Mouse (Mus musculus) megakaryocyte-erythroid progenitor cell, adult 5-6 weeks (primary cell): ENCODE results near the gene Sema7a. TPM values are rescaled to one million over a fixed set of nuclear protein-coding genes. Genes with fewer than 3 reads are reported as not detected.

ENCODE experiments used
- ATAC-seq: replicated peaks from 2 replicates; pipeline ENCODE4 v1.8.0; 2016; ENCODE audit warnings: mild to moderate bottlenecking, inconsistent platforms; ENCODE audit not compliant: severe bottlenecking, poor library complexity, low FRiP score, low TSS enrichment
- total RNA-seq, 2 experiments: library from RNA; stranded (forward) in 1 of 2; stranded (reverse) in 1 of 2; fragments of 200-1000, 215-1000 nt in 1 of 2; fragments of >200 nt in 1 of 2; fragmentation: Nextera tagmentation in 1 of 2; gene quantifications; 2 replicates each; pipeline ENCODE4 v1.2.3; 2014 to 2017

Gene Sema7a
- total RNA-seq (2014; fragmentation: Nextera tagmentation): 0.59 TPM in 1 of 2 replicates, not detected in the other
- total RNA-seq (2017): not detected in 2 replicates

DNA sequence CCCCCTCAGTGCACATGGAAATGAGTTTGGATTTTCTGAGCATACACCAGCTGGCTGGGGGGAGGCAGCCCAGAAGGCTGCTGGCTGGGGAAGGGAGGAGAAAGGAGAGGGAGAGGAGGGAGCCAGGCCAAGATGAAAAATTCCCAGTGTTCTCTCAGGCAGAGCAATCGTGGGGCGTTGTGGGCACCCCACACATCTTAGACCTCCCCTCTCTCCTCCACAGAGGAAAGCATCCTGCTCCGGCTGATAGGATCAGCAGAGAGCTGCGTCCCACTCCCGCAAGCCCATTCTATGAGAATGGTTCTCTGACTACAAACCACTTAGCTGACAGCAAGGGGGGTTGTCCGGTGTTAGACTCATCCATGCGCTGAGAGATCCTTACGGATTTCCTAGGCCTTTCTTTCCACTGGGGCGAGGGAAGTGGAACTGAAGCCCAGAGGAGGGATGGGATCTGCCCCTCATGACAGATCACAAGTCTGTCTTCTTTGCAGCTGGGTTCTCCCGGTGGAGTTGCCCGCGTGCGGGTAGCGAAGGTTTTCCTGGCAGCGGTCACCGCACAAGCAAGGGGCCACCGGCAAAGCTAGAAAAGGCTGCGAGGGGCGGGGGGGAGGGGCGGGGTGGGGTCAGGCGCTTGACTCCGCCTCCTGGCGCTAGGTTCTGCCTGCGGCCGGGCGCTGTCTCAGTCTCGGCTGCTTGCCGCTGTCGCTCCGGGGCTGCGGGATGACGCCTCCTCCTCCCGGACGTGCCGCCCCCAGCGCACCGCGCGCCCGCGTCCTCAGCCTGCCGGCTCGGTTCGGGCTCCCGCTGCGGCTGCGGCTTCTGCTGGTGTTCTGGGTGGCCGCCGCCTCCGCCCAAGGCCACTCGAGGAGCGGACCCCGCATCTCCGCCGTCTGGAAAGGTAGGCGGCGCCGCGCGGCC is at the start of gene Sema7a:
Gene Sema7a, plus strand, starts transcription at position 682 of the 918 bp plus-strand sequence.
- ATAC-seq: no peak

GRCm38 (mm10) chr9:57900478-57900877 is 39.4 kb upstream of the Sema7a start:
- ATAC-seq: no peak

DNA sequence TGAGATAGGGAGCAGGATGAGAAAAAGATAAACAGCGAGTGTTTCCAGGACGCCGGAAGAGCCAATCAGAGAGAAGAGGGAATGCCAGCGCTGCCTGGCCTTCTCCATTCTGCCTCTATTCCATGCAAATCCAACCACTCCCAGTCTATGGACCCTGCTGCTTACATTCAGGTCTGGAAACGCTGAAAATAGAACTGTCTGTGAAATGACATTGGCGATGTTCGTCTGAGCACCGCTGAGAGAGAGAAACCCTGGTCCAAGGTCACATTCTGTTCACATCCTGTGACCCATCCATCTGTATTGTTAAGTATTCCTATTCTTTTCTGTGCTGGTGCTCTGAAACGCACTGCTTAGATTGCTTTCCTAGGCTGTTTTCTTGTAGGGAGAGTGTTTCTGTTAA is 38.7 kb upstream of the Sema7a start:
- ATAC-seq: no peak

DNA sequence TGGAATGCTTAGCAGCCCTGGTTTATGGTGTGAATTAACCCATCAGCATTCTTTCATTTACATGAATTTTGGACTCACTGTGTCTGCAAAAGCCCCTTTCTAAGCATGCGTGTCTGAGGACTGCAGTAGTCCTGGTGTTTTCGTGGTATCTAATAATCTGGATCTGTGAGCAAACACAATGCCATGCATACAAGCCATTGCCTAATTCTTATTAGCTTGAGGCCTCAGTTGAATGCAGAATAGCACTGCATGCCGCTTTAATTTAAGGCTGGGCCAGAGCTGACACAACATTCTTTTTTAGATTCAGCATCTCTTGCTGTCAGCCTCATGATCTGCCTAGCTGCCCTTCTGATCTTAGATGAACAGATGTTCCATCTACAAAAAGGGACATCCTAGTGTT is 38.3 kb upstream of the Sema7a start:
- no peak for ATAC-seq

DNA sequence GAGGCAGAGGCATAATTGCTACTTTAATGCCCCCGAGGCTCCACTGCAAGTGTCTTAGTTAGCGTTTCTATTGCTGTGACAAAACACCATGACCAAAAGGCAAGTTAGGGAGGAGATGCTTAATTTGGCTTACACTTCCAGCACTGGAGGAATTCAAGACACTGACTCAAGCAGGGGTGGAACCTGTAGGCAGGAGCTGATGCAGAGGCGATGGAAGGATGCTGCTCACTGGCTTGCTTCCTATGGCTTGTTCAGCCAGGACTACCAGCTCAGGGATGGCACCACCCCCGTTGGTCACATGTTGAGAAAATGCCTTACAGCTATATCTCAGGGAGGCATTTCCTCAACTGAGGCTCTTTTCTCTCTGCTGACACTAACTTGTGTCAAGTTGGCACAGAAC is 37.8 kb upstream of the Sema7a start:
- no peak for ATAC-seq

DNA sequence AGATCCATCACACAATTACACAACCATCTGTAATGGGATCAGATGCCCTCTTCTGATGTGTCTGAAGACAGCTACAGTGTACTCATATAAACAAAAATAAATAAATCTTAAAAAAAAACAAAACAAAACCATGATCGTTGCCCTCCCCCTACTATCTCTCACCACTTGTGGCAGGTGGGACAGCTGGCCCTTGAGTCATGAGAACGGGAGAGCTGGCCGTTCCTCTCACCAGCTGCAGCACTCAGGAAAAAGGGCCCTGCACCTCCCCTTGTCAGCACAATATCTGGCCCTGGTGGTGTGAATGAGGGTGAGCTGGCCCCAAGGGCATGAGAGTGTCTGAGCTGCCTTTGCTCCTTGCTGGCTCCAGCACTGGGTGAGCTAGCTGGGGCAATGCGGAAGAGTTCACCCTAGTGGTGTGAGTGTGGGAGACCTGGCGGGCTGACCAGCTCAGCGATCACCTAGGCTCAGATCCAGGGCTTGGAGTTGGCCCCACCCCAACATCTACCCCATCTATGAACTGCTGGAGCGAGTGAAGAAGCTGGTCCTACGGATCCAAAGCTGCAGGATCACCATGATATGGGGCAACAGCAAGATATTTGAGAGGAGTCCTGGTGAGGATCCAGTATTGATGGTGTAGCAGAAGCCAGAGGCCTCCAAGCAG is 36.2 kb upstream of the Sema7a start:
- no peak for ATAC-seq

- ATAC-seq: no peak
These were observed 35.7 kb upstream of the Sema7a start for GRCm38 (mm10) chr9:57904250-57904644.

GRCm38 (mm10) chr9:57907206-57907605 is 32.7 kb upstream of the Sema7a start:
- no peak for ATAC-seq

DNA sequence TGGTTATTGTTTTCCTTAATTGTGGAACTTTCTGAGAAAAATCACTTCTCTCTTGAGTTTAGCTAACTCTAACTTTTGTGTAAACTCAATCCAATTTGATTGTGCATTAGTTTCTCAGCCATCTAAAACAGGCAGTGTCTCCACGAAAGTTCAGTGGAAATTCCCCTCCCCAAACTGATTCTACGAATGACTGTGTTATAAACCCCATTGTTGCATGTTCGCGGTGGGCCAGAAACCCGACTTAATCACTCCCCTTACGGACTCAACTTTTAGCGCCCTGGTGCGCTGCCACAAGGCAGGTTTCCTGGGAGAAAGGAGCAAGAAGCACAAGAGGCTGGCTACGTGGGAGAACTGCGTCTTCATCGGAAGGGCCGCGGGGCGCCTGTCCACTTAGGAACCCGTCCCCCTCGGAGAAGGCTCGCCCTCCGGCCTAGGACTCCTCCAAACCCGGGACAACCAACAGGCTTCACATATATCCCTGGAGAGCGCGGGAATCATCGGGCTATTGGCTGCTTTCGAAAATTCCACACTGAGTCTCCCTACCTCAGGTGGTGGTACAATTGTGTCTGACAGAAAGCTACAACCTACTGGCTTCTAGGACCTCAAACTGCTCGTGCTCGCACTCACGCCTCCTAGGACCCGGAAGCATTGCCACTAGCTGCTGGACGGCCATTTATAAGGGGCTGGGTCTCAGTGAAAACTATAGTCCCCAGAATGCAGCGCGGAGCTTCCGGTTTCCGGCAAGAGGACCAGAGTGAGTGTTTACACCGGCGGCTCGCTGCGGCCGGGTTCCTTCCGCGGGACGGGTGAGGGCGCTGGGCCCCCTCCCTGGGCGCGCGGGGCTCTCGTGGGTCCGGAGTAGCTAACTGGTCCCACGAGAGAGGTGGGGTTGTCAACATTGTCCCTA is 29.4 kb upstream of the Sema7a start, which contains the start of gene Ubl7:
Gene Ubl7, plus strand, starts transcription at position 726 of the 907 bp plus-strand sequence.
- peak; percentile 99 for ATAC-seq

DNA sequence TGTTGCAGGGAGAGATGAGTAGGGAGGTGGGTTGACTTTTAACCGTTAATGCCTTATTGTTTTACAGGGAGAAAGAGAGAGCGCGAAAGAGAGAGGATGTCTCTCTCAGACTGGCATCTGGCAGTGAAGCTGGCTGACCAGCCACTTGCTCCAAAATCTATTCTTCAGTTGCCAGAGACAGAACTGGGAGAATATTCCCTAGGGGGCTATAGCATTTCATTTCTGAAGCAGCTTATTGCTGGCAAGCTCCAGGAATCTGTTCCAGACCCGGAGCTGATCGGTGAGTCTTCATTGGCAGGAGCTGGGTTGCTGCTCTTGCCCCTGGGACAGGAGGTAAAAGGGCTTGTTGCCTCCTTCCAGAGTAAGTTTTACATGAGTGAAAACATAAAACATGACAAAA is 27.3 kb upstream of the Sema7a start:
- no peak for ATAC-seq

DNA sequence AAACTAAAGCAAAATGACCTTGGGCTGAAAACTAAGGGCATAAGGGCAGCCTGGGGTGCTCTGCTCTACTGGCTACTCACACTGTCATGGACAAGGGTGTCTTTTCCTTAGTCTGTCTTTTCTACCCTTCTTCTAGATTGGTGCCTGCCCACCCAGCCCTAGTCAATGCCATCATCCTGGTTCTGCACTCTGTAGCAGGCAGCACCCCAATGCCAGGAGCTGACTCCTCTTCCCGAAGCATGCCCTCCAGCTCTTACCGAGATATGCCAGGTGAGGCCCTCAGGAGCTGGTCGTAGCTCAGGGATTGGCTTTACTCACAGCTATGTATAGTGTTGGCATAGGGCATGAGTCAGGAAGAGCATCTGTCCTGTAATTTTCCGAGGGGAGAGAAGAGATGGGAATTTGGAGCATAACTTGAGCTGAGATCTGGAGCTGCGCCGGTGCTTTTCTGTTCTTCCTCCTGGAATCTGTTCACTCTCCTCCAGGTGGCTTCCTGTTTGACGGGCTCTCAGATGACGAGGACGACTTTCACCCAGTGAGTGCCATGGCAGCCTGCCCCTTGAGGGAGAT is 18.3 kb upstream of the Sema7a start:
- ATAC-seq: no peak

DNA sequence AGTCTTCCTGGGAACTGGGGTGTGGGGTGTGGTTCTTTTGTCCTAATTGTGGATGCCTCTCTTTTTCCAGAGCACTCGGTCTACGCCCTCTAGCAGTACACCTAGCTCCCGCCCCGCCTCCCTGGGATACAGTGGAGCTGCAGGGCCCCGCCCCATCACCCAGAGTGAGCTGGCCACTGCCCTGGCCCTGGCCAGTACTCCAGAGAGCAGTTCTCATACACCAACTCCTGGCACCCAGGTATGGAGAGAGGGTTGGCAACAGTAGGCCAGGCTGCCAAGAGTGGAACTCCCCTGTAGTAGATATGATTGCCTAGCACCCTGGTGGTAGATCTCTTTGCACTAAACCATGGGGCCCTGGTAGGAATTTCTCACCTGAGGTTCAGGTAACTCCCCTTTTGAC is 17.5 kb upstream of the Sema7a start:
- no peak for ATAC-seq

DNA sequence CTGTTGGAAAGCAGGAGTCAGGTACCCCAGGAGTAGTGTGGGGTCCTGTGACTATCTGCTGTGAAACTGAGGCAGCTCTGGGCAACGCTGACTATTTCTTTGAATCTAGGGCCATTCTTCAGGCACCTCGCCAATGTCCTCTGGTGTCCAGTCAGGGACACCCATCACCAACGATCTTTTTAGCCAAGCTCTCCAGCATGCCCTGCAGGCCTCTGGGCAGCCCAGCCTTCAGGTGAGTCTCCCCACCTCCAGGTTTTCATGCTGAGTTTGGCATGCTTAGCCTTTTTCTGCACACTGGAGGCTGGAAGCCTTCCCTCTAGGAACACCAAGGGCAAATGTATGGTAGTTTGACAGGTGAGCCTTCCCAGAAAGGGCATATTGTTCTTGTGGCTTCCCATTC is 16.9 kb upstream of the Sema7a start:
- ATAC-seq: no peak

- no peak for ATAC-seq
These were observed 8.6 kb upstream of the Sema7a start for GRCm38 (mm10) chr9:57931166-57931767.

DNA sequence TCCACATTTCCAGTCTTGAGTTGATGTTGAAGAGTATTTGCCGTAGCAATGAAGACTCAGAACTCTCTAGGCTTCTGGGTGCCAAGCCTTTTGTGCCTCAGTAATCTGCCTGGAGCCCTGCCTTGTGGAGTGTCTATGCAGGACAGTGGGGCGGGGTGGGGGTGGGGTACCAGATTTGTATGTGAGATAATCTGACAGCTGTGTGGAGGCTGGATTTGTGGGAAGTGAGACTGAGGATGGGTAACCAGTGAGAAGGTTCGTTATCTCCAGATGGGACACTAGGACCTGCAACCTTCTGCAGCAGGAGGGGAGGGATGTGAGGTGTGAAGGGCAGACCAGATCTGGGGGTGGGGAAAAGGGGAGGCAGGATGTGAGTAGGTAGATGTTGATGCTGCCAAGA is 7.7 kb upstream of the Sema7a start:
- ATAC-seq: no peak

DNA sequence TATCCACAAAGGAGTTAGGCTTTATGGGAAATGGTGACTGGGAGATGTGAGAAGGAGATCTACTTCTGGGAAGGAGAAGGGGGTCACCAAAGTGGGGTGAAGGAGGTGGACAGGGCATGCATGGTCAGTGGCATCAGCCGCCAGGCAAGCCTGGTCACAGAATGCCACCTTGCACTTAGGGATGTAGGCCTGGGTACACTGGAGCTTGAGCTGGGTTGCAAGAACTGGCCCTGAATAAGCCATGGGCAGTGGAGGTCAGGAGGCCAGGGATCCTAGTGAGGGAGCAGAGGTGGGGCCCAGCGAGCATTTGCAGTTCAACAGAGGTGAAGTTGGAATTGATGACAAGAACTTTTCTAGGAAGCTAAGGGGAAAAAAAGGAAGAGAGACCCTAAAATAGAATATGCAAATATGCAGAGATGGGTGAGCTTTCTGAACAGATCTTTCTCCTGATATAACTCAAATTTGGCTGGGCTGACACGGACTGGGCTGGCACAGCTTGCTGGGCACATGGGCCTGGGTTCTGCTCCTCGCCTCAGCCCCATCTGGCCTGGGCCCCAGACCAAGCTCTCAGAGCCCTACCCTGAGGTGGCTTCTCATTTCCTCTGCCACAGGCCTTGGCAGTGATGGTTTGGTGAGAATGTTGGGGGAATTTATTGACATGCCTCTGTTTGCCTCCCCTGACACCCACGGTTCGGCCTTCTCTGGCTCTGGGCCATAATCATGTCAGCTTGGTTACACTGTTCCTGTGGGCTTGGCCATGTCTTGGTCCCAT is 6.9 kb upstream of the Sema7a start:
- ATAC-seq: no peak

- ATAC-seq: peak; percentile 73
These were observed 4.1 kb upstream of the Sema7a start for GRCm38 (mm10) chr9:57935683-57936437.

DNA sequence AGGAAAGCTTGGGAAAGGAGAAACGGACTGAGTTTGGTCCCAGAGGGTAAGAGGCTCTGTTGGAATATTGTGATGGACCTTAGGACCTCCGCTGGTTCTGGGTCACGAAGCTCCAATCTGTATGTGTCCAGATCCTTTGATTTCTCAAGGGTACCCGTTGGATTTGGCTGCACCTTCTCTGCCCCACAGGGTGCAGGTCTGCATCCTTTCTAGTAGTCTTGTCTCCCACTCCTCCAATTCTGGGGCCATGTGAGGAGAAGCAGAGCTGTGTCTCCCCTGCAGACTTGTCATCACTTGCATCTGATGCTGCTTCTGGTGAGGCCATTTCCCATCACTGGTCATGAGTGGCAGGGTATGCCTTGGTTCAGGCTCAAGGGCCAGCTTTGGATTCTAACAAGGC is 2.7 kb upstream of the Sema7a start:
- no peak for ATAC-seq
